Mouse (Mus musculus): ENCODE data around the gene Ythdf2. TPM values are rescaled to one million over a fixed set of nuclear protein-coding genes. Genes with fewer than 3 reads are reported as not detected.
"Not testable (repeated sequence)": the region's sequence is repeated elsewhere in the genome, so short reads cannot be mapped to it uniquely, and the experiment has no call there.

Ythdf2 gene
- polyA plus RNA-seq, 1 experiment from 2014 or later = 127 TPM

GRCm38 (mm10) chr4:132240367-132240766, 28.3 kb upstream of the Ythdf2 start:
- no peak overlapping the region for H3K27ac ChIP-seq
- ATAC-seq (ENCODE audit: low FRiP score, low read depth) = no peak
- no peak overlapping the region for H3K9ac ChIP-seq
- 89% methylated on average over 3 of the region's 3 CpGs for WGBS
- H3K4me2 ChIP-seq (replicated peaks) = no peak overlapping the region
- H3K4me3 ChIP-seq = no peak overlapping the region
- peaks cover 86% of the 10 kb centered on the region for H3K36me3 ChIP-seq
- no peaks in the 10 kb centered on the region for H3K27me3 ChIP-seq
- H3K4me1 ChIP-seq = no peaks in the 10 kb centered on the region
- H3K9me3 ChIP-seq = no peaks in the 10 kb centered on the region

- Histone ChIP-seq H3K4me1 (no peaks in the 10 kb centered on the region), H3K27ac (no peak overlapping the region), H3K9me3 (no peaks in the 10 kb centered on the region), H3K36me3 (peaks cover 95% of the 10 kb centered on the region), H3K9ac (no peak overlapping the region), H3K27me3 (no peaks in the 10 kb centered on the region), H3K4me2 (replicated peaks) (no peak overlapping the region), H3K4me3 (no peak overlapping the region)
- ATAC-seq (ENCODE audit: low FRiP score, low read depth) = no peak
- WGBS = 86% methylated on average over 4 of the region's 4 CpGs
Measured at GRCm38 (mm10) chr4:132238356-132238755, 26.3 kb upstream of the Ythdf2 start.

- Histone ChIP-seq H3K27ac (no peak overlapping the region), H3K4me1 (no peaks in the 10 kb centered on the region), H3K4me3 (no peak overlapping the region), H3K4me2 (replicated peaks) (no peak overlapping the region), H3K9ac (no peak overlapping the region), H3K27me3 (no peaks in the 10 kb centered on the region), H3K36me3 (peaks cover 97% of the 10 kb centered on the region), H3K9me3 (no peaks in the 10 kb centered on the region)
- ATAC-seq (ENCODE audit: low FRiP score, low read depth) = no peak
- 95% methylated on average over 8 of the region's 8 CpGs for WGBS
Measured at GRCm38 (mm10) chr4:132234710-132235109, 22.6 kb upstream of the Ythdf2 start.

- Histone ChIP-seq H3K9ac (no peak overlapping the region), H3K27ac (no peak overlapping the region), H3K4me3 (no peak overlapping the region), H3K9me3 (no peaks in the 10 kb centered on the region), H3K4me1 (no peaks in the 10 kb centered on the region), H3K27me3 (no peaks in the 10 kb centered on the region), H3K4me2 (replicated peaks) (no peak overlapping the region), H3K36me3 (peaks cover 95% of the 10 kb centered on the region)
- no peak for ATAC-seq (ENCODE audit: low FRiP score, low read depth)
- 93% methylated on average over 5 of the region's 5 CpGs for WGBS
Measured at GRCm38 (mm10) chr4:132230422-132230821, 18.3 kb upstream of the Ythdf2 start.

- H3K4me3 ChIP-seq; H3K4me2 ChIP-seq (replicated peaks); ATAC-seq (ENCODE audit: low FRiP score, low read depth); H3K27me3 ChIP-seq; H3K9me3 ChIP-seq; H3K9ac ChIP-seq; H3K4me1 ChIP-seq; H3K27ac ChIP-seq: not testable (repeated sequence)
- 88% methylated on average over 5 of the region's 5 CpGs for WGBS
- peaks cover 47% of the 10 kb centered on the region for H3K36me3 ChIP-seq
Measured at GRCm38 (mm10) chr4:132222001-132222400, 9.9 kb upstream of the Ythdf2 start.

GRCm38 (mm10) chr4:132218439-132218838, 6.3 kb upstream of the Ythdf2 start:
- not testable (repeated sequence) for H3K4me2 ChIP-seq (replicated peaks); ATAC-seq (ENCODE audit: low FRiP score, low read depth); H3K4me1 ChIP-seq; H3K4me3 ChIP-seq; H3K27ac ChIP-seq; H3K9ac ChIP-seq; H3K27me3 ChIP-seq; H3K9me3 ChIP-seq
- peaks cover 14% of the 10 kb centered on the region for H3K36me3 ChIP-seq
- 77% methylated on average over 4 of the region's 6 CpGs for WGBS

GRCm38 (mm10) chr4:132217781-132218180, 5.7 kb upstream of the Ythdf2 start:
- H3K4me2 ChIP-seq (replicated peaks) = no peak overlapping the region
- H3K27me3 ChIP-seq = no peaks in the 10 kb centered on the region
- peaks cover 8% of the 10 kb centered on the region for H3K36me3 ChIP-seq
- H3K4me1 ChIP-seq = no peaks in the 10 kb centered on the region
- WGBS = 70% methylated on average over 2 of the region's 2 CpGs
- H3K9me3 ChIP-seq = no peaks in the 10 kb centered on the region
- no peak overlapping the region for H3K27ac ChIP-seq
- no peak overlapping the region for H3K4me3 ChIP-seq
- no peak overlapping the region for H3K9ac ChIP-seq
- ATAC-seq (ENCODE audit: low FRiP score, low read depth) = no peak

GRCm38 (mm10) chr4:132216602-132217001, 4.5 kb upstream of the Ythdf2 start:
- 77% methylated on average over 1 of the region's 1 CpGs for WGBS
- no peak overlapping the region for H3K4me3 ChIP-seq
- H3K27ac ChIP-seq = no peak overlapping the region
- 0 out of 2 replicates have a peak, but pooled peaks cover 3% of the 10 kb centered on the region for H3K4me1 ChIP-seq
- H3K9me3 ChIP-seq = no peaks in the 10 kb centered on the region
- H3K4me2 ChIP-seq (replicated peaks) = no peak overlapping the region
- H3K27me3 ChIP-seq = no peaks in the 10 kb centered on the region
- no peak overlapping the region for H3K9ac ChIP-seq
- no peak for ATAC-seq (ENCODE audit: low FRiP score, low read depth)
- H3K36me3 ChIP-seq = no peaks in the 10 kb centered on the region; the same call in 1 of the 2 replicates

GRCm38 (mm10) chr4:132214847-132215246, 2.7 kb upstream of the Ythdf2 start:
- H3K4me1 ChIP-seq = peaks cover 13% of the 10 kb centered on the region
- H3K9ac ChIP-seq = no peak overlapping the region
- no peak overlapping the region for H3K4me2 ChIP-seq (replicated peaks)
- ATAC-seq (ENCODE audit: low FRiP score, low read depth) = no peak
- H3K27me3 ChIP-seq = no peaks in the 10 kb centered on the region
- H3K36me3 ChIP-seq = no peaks in the 10 kb centered on the region; the same call in 1 of the 2 replicates
- H3K27ac ChIP-seq = no peak overlapping the region
- 67% methylated on average over 4 of the region's 4 CpGs for WGBS
- no peaks in the 10 kb centered on the region for H3K9me3 ChIP-seq
- H3K4me3 ChIP-seq = no peak overlapping the region

GRCm38 (mm10) chr4:132211091-132211942, 786 bp downstream of the Ythdf2 start:
- under 1% methylated on average over 85 of the region's 89 CpGs for WGBS
- Histone ChIP-seq H3K4me3 (peak overlapping the region; percentile 72), H3K27me3 (no peaks in the 10 kb centered on the region), H3K27ac (peak overlapping the region; percentile 94), H3K4me2 (replicated peaks) (peak overlapping the region; percentile 93), H3K9me3 (no peaks in the 10 kb centered on the region), H3K4me1 (peaks cover 26% of the 10 kb centered on the region), H3K36me3 (peaks cover 30% of the 10 kb centered on the region), H3K9ac (peak overlapping the region; percentile 99)
- peak; percentile 77 for ATAC-seq (ENCODE audit: low FRiP score, low read depth)

- Histone ChIP-seq H3K9ac (peak overlapping the region; percentile 99), H3K9me3 (no peaks in the 10 kb centered on the region), H3K4me1 (peaks cover 26% of the 10 kb centered on the region), H3K27me3 (no peaks in the 10 kb centered on the region), H3K27ac (no peak overlapping the region), H3K4me2 (replicated peaks) (peak overlapping the region; percentile 93), H3K4me3 (peak overlapping the region; percentile 72), H3K36me3 (peaks cover 39% of the 10 kb centered on the region)
- no peak for ATAC-seq (ENCODE audit: low FRiP score, low read depth)
- WGBS = 57% methylated on average over 2 of the region's 2 CpGs
Measured at GRCm38 (mm10) chr4:132210325-132210724, 1.8 kb downstream of the Ythdf2 start.

- Histone ChIP-seq H3K9me3 (no peaks in the 10 kb centered on the region), H3K27ac (no peak overlapping the region), H3K4me1 (peaks cover 26% of the 10 kb centered on the region), H3K27me3 (no peaks in the 10 kb centered on the region), H3K9ac (no peak overlapping the region), H3K4me2 (replicated peaks) (peak overlapping the region; percentile 3; the same call in 1 of the 2 replicates), H3K36me3 (peaks cover 50% of the 10 kb centered on the region), H3K4me3 (peak overlapping the region; percentile 2; the same call in 1 of the 2 replicates)
- 87% methylated on average over 2 of the region's 2 CpGs for WGBS
- no peak for ATAC-seq (ENCODE audit: low FRiP score, low read depth)
Measured at GRCm38 (mm10) chr4:132209299-132209698, 2.8 kb downstream of the Ythdf2 start.

Data from limb, embryonic 13.5 days (tissue).